Mouse (Mus musculus): ENCODE measurements at regions not wholly inside any gene's neighbourhood (a gene's known extent, or its start where the extent isn't known, plus 50 kb on each side); places are given as distances from the start of the nearest gene placed in this dataset.

- DNase-seq (no peak), ATAC-seq (no peak)
- Histone ChIP-seq H3K4me2 (ENCODE audit: low read depth) (no peak overlapping the region), H3K9ac (no peak overlapping the region), H3K9me3 (ENCODE audit: low read length) (no peaks in the 10 kb centered on the region), H3K27ac (ENCODE audit: low read depth, low read length) (no peak overlapping the region), H3K27me3 (ENCODE audit: insufficient read depth, low read length) (no peaks in the 10 kb centered on the region), H3K4me3 (ENCODE audit: low read depth, low read length) (no peak overlapping the region), H3K36me3 (ENCODE audit: insufficient read depth) (no peaks in the 10 kb centered on the region), H3K4me1 (ENCODE audit: insufficient read depth) (no peaks in the 10 kb centered on the region)
- no peak for TF ChIP-seq CTCF (IDR thresholded peaks at IDR 0.05; ENCODE audit: low read depth)
Observed at GRCm38 (mm10) chr12:14776301-14776700, 624.4 kb upstream of the Fam84a start.

GRCm38 (mm10) chr12:14752536-14752935, 600.7 kb upstream of the Fam84a start:
- no peak for TF ChIP-seq CTCF (IDR thresholded peaks at IDR 0.05; ENCODE audit: low read depth)
- no peaks in the 10 kb centered on the region for H3K36me3 ChIP-seq (ENCODE audit: insufficient read depth)
- H3K9ac ChIP-seq: no peak overlapping the region
- DNase-seq: no peak
- H3K27me3 ChIP-seq (ENCODE audit: insufficient read depth, low read length): no peaks in the 10 kb centered on the region
- no peak for ATAC-seq
- H3K4me1 ChIP-seq (ENCODE audit: insufficient read depth): no peaks in the 10 kb centered on the region
- H3K4me2 ChIP-seq (ENCODE audit: low read depth): no peak overlapping the region
- WGBS: 79% methylated on average over 4 of the region's 4 CpGs
- no peaks in the 10 kb centered on the region for H3K9me3 ChIP-seq (ENCODE audit: low read length)
- H3K4me3 ChIP-seq (ENCODE audit: low read depth, low read length): no peak overlapping the region
- no peak overlapping the region for H3K27ac ChIP-seq (ENCODE audit: low read depth, low read length)

- H3K27ac ChIP-seq (ENCODE audit: low read depth, low read length): no peak overlapping the region
- 46% methylated on average over 2 of the region's 2 CpGs for WGBS
- no peaks in the 10 kb centered on the region for H3K27me3 ChIP-seq (ENCODE audit: insufficient read depth, low read length)
- ATAC-seq: no peak
- H3K4me2 ChIP-seq (ENCODE audit: low read depth): no peak overlapping the region
- no peaks in the 10 kb centered on the region for H3K9me3 ChIP-seq (ENCODE audit: low read length)
- no peak for TF ChIP-seq CTCF (IDR thresholded peaks at IDR 0.05; ENCODE audit: low read depth)
- peak; percentile 17 for DNase-seq
- no peaks in the 10 kb centered on the region for H3K4me1 ChIP-seq (ENCODE audit: insufficient read depth)
- no peak overlapping the region for H3K9ac ChIP-seq
- no peak overlapping the region for H3K4me3 ChIP-seq (ENCODE audit: low read depth, low read length)
- H3K36me3 ChIP-seq (ENCODE audit: insufficient read depth): no peaks in the 10 kb centered on the region
Observed at GRCm38 (mm10) chr12:14747381-14747780, 595.5 kb upstream of the Fam84a start.

Measured in forebrain, postnatal 0 days (tissue).